Mouse (Mus musculus): ENCODE results near the gene Ocrl.

DNA sequence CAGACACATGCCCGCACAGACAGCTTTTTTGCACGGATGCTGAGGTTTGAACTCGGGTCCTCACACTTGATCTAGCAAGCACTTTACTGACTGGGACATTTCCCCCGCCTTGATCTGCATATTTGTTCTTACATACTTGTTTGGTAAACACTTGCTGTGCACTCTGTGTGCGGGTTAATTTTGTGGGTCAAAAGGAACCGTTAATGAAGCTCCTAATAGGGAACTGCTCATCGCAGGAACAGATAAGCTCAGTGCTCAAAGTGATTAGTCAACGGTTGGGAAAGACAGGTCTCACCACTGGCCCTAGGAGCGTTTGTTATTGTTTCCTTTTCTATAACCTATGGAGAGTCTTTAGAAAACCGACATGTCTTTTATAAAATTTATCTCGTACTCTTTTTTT lies 22.2 kb downstream of the Ocrl start:
- no peak for TF ChIP-seq POLR2A (IDR thresholded peaks at IDR 0.05; ENCODE audit: insufficient read length, low read depth)
- no peak for TF ChIP-seq E2F4 (IDR thresholded peaks at IDR 0.05; ENCODE audit: insufficient read depth)
- TF ChIP-seq POLR2AphosphoS2 (IDR thresholded peaks at IDR 0.05; ENCODE audit: insufficient read length, low read depth), result no peak
- no peak for TF ChIP-seq MYOD1 (IDR thresholded peaks at IDR 0.05; ENCODE audit: control insufficient read depth in 1 of 3, insufficient read length in 2 of 3, low read depth in 2 of 3)
- no peak for TF ChIP-seq MYOG (IDR thresholded peaks at IDR 0.05; ENCODE audit: control insufficient read depth in 1 of 3, insufficient read depth in 1 of 3, insufficient read length in 2 of 3, low read depth in 2 of 3)
- no peak for TF ChIP-seq TCF12 (IDR thresholded peaks at IDR 0.05; ENCODE audit: insufficient read depth, poor library complexity, severe bottlenecking)
- no peak for TF ChIP-seq CEBPB (IDR thresholded peaks at IDR 0.05; ENCODE audit: insufficient read depth, poor library complexity, severe bottlenecking)
- no peak for TF ChIP-seq USF1 (IDR thresholded peaks at IDR 0.05; ENCODE audit: low read depth)
